Mouse (Mus musculus): Measurements from ENCODE around the gene Hadha.

DNA sequence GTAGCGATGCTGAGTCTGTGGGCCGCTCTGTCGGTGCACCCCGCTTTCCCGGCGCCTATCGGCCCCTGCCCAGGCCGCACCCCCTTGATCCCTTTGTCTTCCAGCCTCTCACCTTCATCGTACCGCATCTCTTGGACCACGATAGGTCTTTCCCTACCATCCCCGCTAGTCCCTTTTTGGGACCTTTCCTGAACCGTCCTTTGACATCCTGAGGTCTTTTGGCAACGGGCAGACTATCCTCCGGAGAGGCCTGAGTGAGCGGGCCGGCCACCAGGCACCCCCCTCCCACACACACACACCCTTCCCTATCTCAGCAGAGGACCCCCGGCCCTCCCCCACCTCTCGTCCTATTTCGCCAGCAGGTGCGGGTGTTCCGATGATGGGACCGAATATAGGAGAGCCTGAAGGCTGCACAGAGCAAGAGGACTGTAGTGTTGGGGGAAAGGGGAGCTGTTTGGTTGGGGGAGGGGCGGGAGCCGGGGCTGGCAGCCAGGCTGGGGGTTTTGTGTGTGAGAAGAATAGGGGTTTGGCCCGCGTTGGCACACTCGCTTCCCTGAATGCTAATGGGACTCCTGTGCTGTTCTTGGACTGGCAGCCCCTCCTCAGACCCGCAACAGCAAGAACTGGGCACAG lies 49.2 kb downstream of the Hadha start, which contains the start of gene 3110082J24Rik:
- no peak for TF ChIP-seq CTCF (IDR thresholded peaks at IDR 0.05; ENCODE audit: low read depth)
- no peak for TF ChIP-seq EP300 (IDR thresholded peaks at IDR 0.05; ENCODE audit: low read depth)
